Mouse (Mus musculus) stomach, postnatal 0 days (tissue): ENCODE results near the gene Dgki. TPM values are rescaled to one million over a fixed set of nuclear protein-coding genes. Genes with fewer than 3 reads are reported as not detected.

Experiments
- ATAC-seq: fragments of 200-750 bp; cut with Nextera tagmentation; 2 replicates; pipeline ENCODE4 v1.8.0; 2017; ENCODE audit not compliant: low FRiP score, low TSS enrichment
- DNase-seq: peaks from one replicate; pipeline ENCODE4 v3.0.0-alpha.2; 2016; ENCODE audit warnings: low spot score
- H3K27ac ChIP-seq: fragments of 300-500 bp; sonication (generic); replicated peaks from 2 replicates; pipeline ENCODE4 v1.5.1; 2014; ENCODE audit warnings: mild to moderate bottlenecking, control low read depth
- H3K27me3 ChIP-seq: fragments of 300-500 bp; sonication (generic); 2 replicates; pipeline ENCODE4 v1.6.1; 2014; ENCODE audit warnings: low read length; ENCODE audit not compliant: control insufficient read depth, insufficient read depth
- H3K36me3 ChIP-seq: fragments of 300-500 bp; sonication (generic); 2 replicates; pipeline ENCODE4 v1.6.1; 2014; ENCODE audit warnings: low read length, mixed read lengths; ENCODE audit not compliant: control insufficient read depth, insufficient read depth
- H3K4me1 ChIP-seq: fragments of 300-500 bp; sonication (generic); replicated peaks from 2 replicates; pipeline ENCODE4 v1.6.1; 2014; ENCODE audit warnings: antibody characterized with exemption; ENCODE audit not compliant: control insufficient read depth, insufficient read depth
- H3K4me2 ChIP-seq: fragments of 300-500 bp; sonication (generic); replicated peaks from 2 replicates; pipeline ENCODE4 v1.6.1; 2014; ENCODE audit warnings: low read depth, mild to moderate bottlenecking, control low read depth, moderate library complexity
- H3K4me3 ChIP-seq: fragments of 300-500 bp; sonication (generic); 2 replicates; pipeline ENCODE4 v1.5.1; 2014; ENCODE audit warnings: low read depth, low read length, control low read depth
- H3K9ac ChIP-seq: fragments of 300-500 bp; sonication (generic); 2 replicates; pipeline ENCODE4 v1.6.1; 2014; ENCODE audit warnings: mild to moderate bottlenecking, low read length, control low read depth, mixed read lengths
- H3K9me3 ChIP-seq: fragments of 300-500 bp; sonication (generic); 2 replicates; pipeline ENCODE4 v1.6.1; 2016; ENCODE audit warnings: low read length; ENCODE audit not compliant: control insufficient read depth
- CTCF ChIP-seq: IDR thresholded peaks from 2 replicates; pipeline ENCODE4 v1.5.1; 2016; ENCODE audit warnings: antibody characterized with exemption, low read depth, mild to moderate bottlenecking, moderate library complexity
- EP300 ChIP-seq: optimal IDR thresholded peaks from 2 replicates; pipeline ENCODE3; 2016; ENCODE audit warnings: antibody characterized with exemption
- WGBS: fragments of 180-500 bp; shearing (Covaris S2); extraction: QIAGEN DNeasy Blood & Tissue Kit; methylation state at CpG from one replicate; pipeline ENCODE4 v1.1.7; 2014; 5-methylcytosine and 5-hydroxymethylcytosine counted together
- polyA plus RNA-seq: library from polyadenylated mRNA; unstranded; fragments of >200 nt; fragmentation: Nextera tagmentation; extraction: Ambion mirVana; gene quantifications from 2 replicates; pipeline ENCODE4 v1.2.1, GENCODE M21; 2015

Gene Dgki
- polyA plus RNA-seq, 1 experiment from 2014 or later: 0.39 TPM

- Histone ChIP-seq H3K27ac (no peak overlapping the region), H3K36me3 (no peaks in the 10 kb centered on the region), H3K9ac (no peak overlapping the region), H3K4me2 (no peak overlapping the region), H3K4me1 (no peaks in the 10 kb centered on the region), H3K27me3 (no peaks in the 10 kb centered on the region), H3K9me3 (no peaks in the 10 kb centered on the region), H3K4me3 (no peak overlapping the region)
- WGBS: 80% methylated on average over 2 of the region's 2 CpGs
- ATAC-seq (no peak), DNase-seq (no peak)
- TF ChIP-seq CTCF (no peak), EP300 (no peak)
These were observed 467.8 kb downstream of the Dgki start for GRCm38 (mm10) chr6:36832207-36832606.

- H3K4me3 ChIP-seq: no peak overlapping the region
- 61% methylated on average over 9 of the region's 9 CpGs for WGBS
- H3K4me1 ChIP-seq: no peaks in the 10 kb centered on the region
- no peaks in the 10 kb centered on the region for H3K36me3 ChIP-seq
- H3K9me3 ChIP-seq: no peaks in the 10 kb centered on the region
- no peak overlapping the region for H3K4me2 ChIP-seq
- no peaks in the 10 kb centered on the region for H3K27me3 ChIP-seq
- ATAC-seq (no peak), DNase-seq (no peak)
- no peak overlapping the region for H3K9ac ChIP-seq
- no peak for TF ChIP-seq CTCF
- no peak for TF ChIP-seq EP300
- H3K27ac ChIP-seq: no peak overlapping the region
These were observed 469.5 kb downstream of the Dgki start for GRCm38 (mm10) chr6:36830371-36830925.

- DNase-seq: no peak
These were observed 480.3 kb downstream of the Dgki start for GRCm38 (mm10) chr6:36819784-36820050.

GRCm38 (mm10) chr6:36819019-36819783 lies 480.8 kb downstream of the Dgki start:
- DNase-seq (peak; percentile 69), ATAC-seq (peak; percentile 70)
- TF ChIP-seq EP300 (no peak), CTCF (0 out of 2 replicates have a peak, but pooled peaks have one; percentile 2)
- Histone ChIP-seq H3K4me3 (no peak overlapping the region), H3K36me3 (no peaks in the 10 kb centered on the region), H3K9me3 (no peaks in the 10 kb centered on the region), H3K27ac (peak overlapping the region; percentile 8; the same call in 1 of the 2 replicates), H3K4me2 (peak overlapping the region; percentile 6; the same call in 1 of the 2 replicates), H3K27me3 (no peaks in the 10 kb centered on the region), H3K9ac (no peak overlapping the region), H3K4me1 (no peaks in the 10 kb centered on the region; the same call in 1 of the 2 replicates)
- WGBS: 8% methylated on average over 8 of the region's 8 CpGs

More at GRCm38 (mm10) chr6:36819784-36820050, 480.3 kb downstream of the Dgki start:
- Histone ChIP-seq H3K27me3 (no peaks in the 10 kb centered on the region), H3K36me3 (no peaks in the 10 kb centered on the region), H3K9me3 (no peaks in the 10 kb centered on the region), H3K9ac (no peak overlapping the region), H3K4me1 (no peaks in the 10 kb centered on the region; the same call in 1 of the 2 replicates), H3K4me3 (no peak overlapping the region), H3K4me2 (0 out of 2 replicates have a peak overlapping the region, but pooled peaks have one; percentile 6), H3K27ac (peak overlapping the region; percentile 8; the same call in 1 of the 2 replicates)
- ATAC-seq: no peak
- no peak for TF ChIP-seq EP300
- no peak for TF ChIP-seq CTCF

- no peak overlapping the region for H3K4me3 ChIP-seq
- WGBS: 19% methylated on average over 4 of the region's 4 CpGs
- H3K27me3 ChIP-seq: no peaks in the 10 kb centered on the region
- no peaks in the 10 kb centered on the region; the same call in 1 of the 2 replicates for H3K4me1 ChIP-seq
- no peak for TF ChIP-seq CTCF
- TF ChIP-seq EP300: no peak
- H3K4me2 ChIP-seq: no peak overlapping the region
- DNase-seq (no peak), ATAC-seq (no peak)
- H3K9ac ChIP-seq: no peak overlapping the region
- no peaks in the 10 kb centered on the region for H3K9me3 ChIP-seq
- no peak overlapping the region for H3K27ac ChIP-seq
- H3K36me3 ChIP-seq: no peaks in the 10 kb centered on the region
These were observed 481.5 kb downstream of the Dgki start for GRCm38 (mm10) chr6:36818281-36819018.
